Mouse (Mus musculus): ENCODE measurements around the gene Mast4. TPM values are rescaled to one million over a fixed set of nuclear protein-coding genes. Genes with fewer than 3 reads are reported as not detected.

The Mast4 gene
- total and polyA plus RNA-seq, 2 experiments, result 0.83 to 5.3 TPM

DNA sequence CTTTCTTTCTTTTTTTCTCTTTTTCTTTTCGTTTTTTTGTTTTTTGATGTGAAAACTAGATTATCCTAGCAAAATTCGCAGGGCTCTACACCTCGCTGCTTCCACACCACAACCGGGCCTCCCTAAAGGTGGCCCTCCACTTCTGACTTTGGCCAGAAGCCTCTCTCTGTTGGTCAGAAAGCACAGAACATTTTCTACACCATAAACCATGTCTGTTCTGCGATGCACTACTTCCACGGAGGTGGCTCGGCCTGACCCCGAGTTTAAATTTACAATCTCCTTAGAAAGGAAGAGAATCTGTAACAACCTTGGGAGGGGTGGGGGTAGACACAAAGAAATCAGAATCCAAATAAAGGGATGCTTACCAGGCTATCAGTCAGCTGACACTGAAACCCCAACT lies 458.8 kb downstream of the Mast4 start:
- H3K4me3 ChIP-seq (ENCODE audit: insufficient read depth, low read depth, low read length), result no peak overlapping the region
- WGBS, result 93% methylated on average over 8 of the region's 8 CpGs

DNA sequence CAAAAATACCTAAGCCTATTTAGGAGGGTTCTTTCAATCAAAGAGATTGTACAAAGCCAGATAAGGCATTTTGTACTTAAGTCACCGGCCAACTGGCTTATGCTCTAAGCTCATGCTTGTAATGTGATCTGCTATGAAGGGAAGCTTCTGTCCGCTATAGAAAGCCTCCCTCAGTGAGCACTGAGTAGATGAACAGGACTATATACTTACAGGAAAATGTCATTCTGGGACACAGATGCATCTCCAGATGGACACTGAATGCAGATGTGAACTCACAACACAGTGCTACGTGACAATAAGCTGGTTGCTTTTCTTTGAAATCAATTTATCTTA lies 459.2 kb downstream of the Mast4 start:
- Histone ChIP-seq H3K27ac (replicated peaks; ENCODE audit: insufficient read depth, low read depth, low read length) (no peak overlapping the region), H3K4me3 (ENCODE audit: insufficient read depth, low read depth, low read length) (no peak overlapping the region), H3K27me3 (ENCODE audit: control insufficient read depth, insufficient read depth, low read length) (no peaks in the 10 kb centered on the region), H3K36me3 (ENCODE audit: control insufficient read depth, insufficient read depth, low read length) (no peaks in the 10 kb centered on the region), H3K4me1 (ENCODE audit: control insufficient read depth, insufficient read depth, low read length) (peaks cover 10% of the 10 kb centered on the region), H3K79me2 (ENCODE audit: control insufficient read depth, insufficient read depth, low read length) (peaks cover 13% of the 10 kb centered on the region; the same call in 1 of the 2 replicates), H3K9ac (ENCODE audit: low read depth, low read length) (no peak overlapping the region)
- no peak for TF ChIP-seq CTCF (IDR thresholded peaks at IDR 0.05; ENCODE audit: low read depth, low read length)
- no peak for TF ChIP-seq POLR2A (IDR thresholded peaks at IDR 0.05; ENCODE audit: extremely low read depth, insufficient read depth, low read length)
- DNase-seq (ENCODE audit: extremely low read depth, low read depth, low spot score), result no peak
- WGBS, result 89% methylated on average over 3 of the region's 3 CpGs

More for the DNA sequence above, 458.8 kb downstream of the Mast4 start:
- peaks cover 10% of the 10 kb centered on the region; the same call in 1 of the 2 replicates for H3K79me2 ChIP-seq (ENCODE audit: control insufficient read depth, insufficient read depth, low read length)
- H3K4me1 ChIP-seq (ENCODE audit: control insufficient read depth, insufficient read depth, low read length), result peaks cover 14% of the 10 kb centered on the region
- no peak overlapping the region for H3K27ac ChIP-seq (replicated peaks; ENCODE audit: insufficient read depth, low read depth, low read length)
- H3K36me3 ChIP-seq (ENCODE audit: control insufficient read depth, insufficient read depth, low read length), result no peaks in the 10 kb centered on the region
- no peak for TF ChIP-seq CTCF (IDR thresholded peaks at IDR 0.05; ENCODE audit: low read depth, low read length)
- no peak for TF ChIP-seq POLR2A (IDR thresholded peaks at IDR 0.05; ENCODE audit: extremely low read depth, insufficient read depth, low read length)
- H3K9ac ChIP-seq (ENCODE audit: low read depth, low read length), result no peak overlapping the region
- H3K27me3 ChIP-seq (ENCODE audit: control insufficient read depth, insufficient read depth, low read length), result no peaks in the 10 kb centered on the region
- DNase-seq (ENCODE audit: extremely low read depth, low read depth, low spot score), result no peak

- no peak for DNase-seq (ENCODE audit: extremely low read depth, low read depth, low spot score)
- 92% methylated on average over 14 of the region's 14 CpGs for WGBS
- no peak for TF ChIP-seq POLR2A (IDR thresholded peaks at IDR 0.05; ENCODE audit: extremely low read depth, insufficient read depth, low read length)
- no peak for TF ChIP-seq CTCF (IDR thresholded peaks at IDR 0.05; ENCODE audit: low read depth, low read length)
These were observed 459.7 kb downstream of the Mast4 start for GRCm38 (mm10) chr13:102874465-102875143.

GRCm38 (mm10) chr13:102873412-102874016 lies 460.8 kb downstream of the Mast4 start:
- Histone ChIP-seq H3K27ac (replicated peaks; ENCODE audit: insufficient read depth, low read depth, low read length) (no peak overlapping the region), H3K9ac (ENCODE audit: low read depth, low read length) (no peak overlapping the region), H3K4me1 (ENCODE audit: control insufficient read depth, insufficient read depth, low read length) (peaks cover 6% of the 10 kb centered on the region; the same call in 1 of the 2 replicates), H3K36me3 (ENCODE audit: control insufficient read depth, insufficient read depth, low read length) (no peaks in the 10 kb centered on the region; the same call in 1 of the 2 replicates), H3K27me3 (ENCODE audit: control insufficient read depth, insufficient read depth, low read length) (no peaks in the 10 kb centered on the region), H3K4me3 (ENCODE audit: insufficient read depth, low read depth, low read length) (no peak overlapping the region), H3K79me2 (ENCODE audit: control insufficient read depth, insufficient read depth, low read length) (peaks cover 14% of the 10 kb centered on the region; the same call in 1 of the 2 replicates)
- no peak for TF ChIP-seq POLR2A (IDR thresholded peaks at IDR 0.05; ENCODE audit: extremely low read depth, insufficient read depth, low read length)
- no peak for TF ChIP-seq CTCF (IDR thresholded peaks at IDR 0.05; ENCODE audit: low read depth, low read length)
- 98% methylated on average over 5 of the region's 5 CpGs for WGBS
- DNase-seq (ENCODE audit: extremely low read depth, low read depth, low spot score), result no peak

More at GRCm38 (mm10) chr13:102874465-102875143, 459.7 kb downstream of the Mast4 start:
- no peak overlapping the region for H3K9ac ChIP-seq (ENCODE audit: low read depth, low read length)
- H3K27me3 ChIP-seq (ENCODE audit: control insufficient read depth, insufficient read depth, low read length), result no peaks in the 10 kb centered on the region
- H3K4me1 ChIP-seq (ENCODE audit: control insufficient read depth, insufficient read depth, low read length), result peaks cover 10% of the 10 kb centered on the region
- no peaks in the 10 kb centered on the region for H3K36me3 ChIP-seq (ENCODE audit: control insufficient read depth, insufficient read depth, low read length)
- H3K79me2 ChIP-seq (ENCODE audit: control insufficient read depth, insufficient read depth, low read length), result peaks cover 14% of the 10 kb centered on the region; the same call in 1 of the 2 replicates
- no peak overlapping the region for H3K4me3 ChIP-seq (ENCODE audit: insufficient read depth, low read depth, low read length)
- H3K27ac ChIP-seq (replicated peaks; ENCODE audit: insufficient read depth, low read depth, low read length), result no peak overlapping the region

DNA sequence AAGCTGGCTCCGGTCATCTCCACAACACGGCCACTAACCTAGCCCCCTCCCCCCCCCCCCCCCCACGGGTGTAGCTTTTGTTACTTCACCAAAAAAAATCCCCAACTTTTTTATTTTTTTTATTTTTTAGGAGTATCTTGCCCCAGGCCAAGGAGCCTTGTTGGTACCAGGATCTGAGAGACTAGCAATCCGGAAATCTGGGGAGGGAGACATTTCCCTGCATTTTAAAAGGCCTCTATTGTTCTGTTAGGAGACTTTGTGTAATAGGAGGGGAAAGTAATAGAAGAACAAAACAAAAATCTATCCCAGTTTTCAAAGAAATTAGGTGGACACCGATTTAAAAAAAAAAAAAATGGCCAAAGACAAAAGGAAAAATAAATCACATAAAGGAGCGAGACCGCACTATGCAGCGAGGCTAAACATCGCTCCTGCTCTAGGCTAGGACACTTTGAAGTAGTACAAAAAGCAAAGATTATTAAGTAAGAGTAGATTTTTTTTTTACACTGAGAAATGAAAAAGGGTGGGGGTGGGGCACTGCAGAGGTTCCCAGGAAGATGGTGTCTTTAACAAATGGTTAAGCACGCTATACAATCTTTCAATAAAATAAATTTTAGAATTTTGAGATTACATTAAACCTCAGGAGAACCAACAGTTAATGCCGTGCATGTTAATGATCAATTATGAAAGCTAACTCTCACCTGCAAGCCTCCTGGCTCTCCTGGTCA lies 462.8 kb downstream of the Mast4 start:
- Histone ChIP-seq H3K79me2 (ENCODE audit: control insufficient read depth, insufficient read depth, low read length) (peaks cover 16% of the 10 kb centered on the region; the same call in 1 of the 2 replicates), H3K4me1 (ENCODE audit: control insufficient read depth, insufficient read depth, low read length) (no peaks in the 10 kb centered on the region), H3K27me3 (ENCODE audit: control insufficient read depth, insufficient read depth, low read length) (no peaks in the 10 kb centered on the region), H3K9ac (ENCODE audit: low read depth, low read length) (no peak overlapping the region), H3K27ac (replicated peaks; ENCODE audit: insufficient read depth, low read depth, low read length) (no peak overlapping the region), H3K36me3 (ENCODE audit: control insufficient read depth, insufficient read depth, low read length) (no peaks in the 10 kb centered on the region; the same call in 1 of the 2 replicates), H3K4me3 (ENCODE audit: insufficient read depth, low read depth, low read length) (no peak overlapping the region)
- no peak for DNase-seq (ENCODE audit: extremely low read depth, low read depth, low spot score)
- 87% methylated on average over 11 of the region's 11 CpGs for WGBS
- TF ChIP-seq CTCF (IDR thresholded peaks at IDR 0.05; ENCODE audit: low read depth, low read length), result no peak
- TF ChIP-seq POLR2A (IDR thresholded peaks at IDR 0.05; ENCODE audit: extremely low read depth, insufficient read depth, low read length), result no peak
